Mouse (Mus musculus) MEL (cell line): ENCODE results near the gene Ucp3.

Source experiments
- CTCF ChIP-seq, 3 experiments: IDR thresholded peaks in 2 of 3; conservative IDR thresholded peaks in 1 of 3; 2 replicates each; pipeline ENCODE4 v1.5.1; 2011 to 2012; ENCODE audit warnings: low read length in 3 of 3, low read depth in 2 of 3, mild to moderate bottlenecking in 2 of 3, improper control_type of control experiment in 1 of 3, inconsistent platforms in 1 of 3, mixed read lengths in 1 of 3, moderate library complexity in 1 of 3; ENCODE audit not compliant: control insufficient read depth in 1 of 3, insufficient read depth in 1 of 3, poor library complexity in 1 of 3, severe bottlenecking in 1 of 3
- GATA1 ChIP-seq: IDR thresholded peaks from 2 replicates; pipeline ENCODE4 v1.6.1; 2011; ENCODE audit warnings: low read depth, low read length, improper control_type of control experiment
- NRF1 ChIP-seq: IDR thresholded peaks from 2 replicates; pipeline ENCODE4 v1.6.1; 2014; ENCODE audit warnings: low read depth, mild to moderate bottlenecking, inconsistent platforms, low read length, improper control_type of control experiment, moderate library complexity; ENCODE audit not compliant: poor library complexity, insufficient read depth, severe bottlenecking
- POLR2A ChIP-seq, 2 experiments: IDR thresholded peaks; 2 replicates each; pipeline ENCODE4 v1.6.1; 2011 to 2012; ENCODE audit warnings: low read length in 2 of 2, mild to moderate bottlenecking in 2 of 2, control low read depth in 1 of 2, improper control_type of control experiment in 1 of 2, low read depth in 1 of 2, moderate library complexity in 1 of 2; ENCODE audit not compliant: control insufficient read depth in 1 of 2, insufficient read depth in 1 of 2, poor library complexity in 1 of 2
- TAL1 ChIP-seq: IDR thresholded peaks from 2 replicates; pipeline ENCODE4 v1.6.1; 2012; ENCODE audit warnings: mild to moderate bottlenecking, inconsistent platforms, low read length, moderate library complexity, mixed read lengths

- TF ChIP-seq CTCF (IDR thresholded peaks at IDR 0.05 in 2 of 3, conservative IDR thresholded peaks at IDR 0.05 in 1 of 3; ENCODE audit: control insufficient read depth in 1 of 3, insufficient read depth in 1 of 3, low read depth in 2 of 3, low read length in 3 of 3, poor library complexity in 1 of 3, severe bottlenecking in 1 of 3) = no peak
- no peak for TF ChIP-seq NRF1
- TF ChIP-seq TAL1 = no peak
- TF ChIP-seq POLR2A (IDR thresholded peaks at IDR 0.05; ENCODE audit: control insufficient read depth in 1 of 2, insufficient read depth in 1 of 2, low read depth in 1 of 2, low read length in 2 of 2, poor library complexity in 1 of 2) = no peak
- TF ChIP-seq GATA1 = no peak
Measured at GRCm38 (mm10) chr7:100533503-100533902, 60.7 kb downstream of the Ucp3 start.
